ENCODE assay signal across 33 mouse cellular contexts in genomic region chr3:74601328-74602007, GRCm38 (mm10).
"Had no signal": no experiment of that assay in that cellular context is flagged by ENCODE, and none has a peak within 500 bp of the region (broad histone marks: within the 10 kb centered on the region; RNA-seq: fewer than 3 reads in every experiment).

No protein-coding gene starts in this region.

- H3K4me2 ChIP-seq: heart, embryonic 11.5 days; heart, embryonic 12.5 days; heart, embryonic 13.5 days; heart, embryonic 15.5 days; hindbrain, embryonic 12.5 days; hindbrain, embryonic 13.5 days; hindbrain, embryonic 14.5 days; hindbrain, embryonic 15.5 days; kidney, embryonic 15.5 days had no signal

- H3K9me3 ChIP-seq: heart, embryonic 10.5 days; heart, embryonic 13.5 days; heart, embryonic 15.5 days; hindbrain, embryonic 10.5 days; hindbrain, embryonic 12.5 days; hindbrain, embryonic 13.5 days; hindbrain, embryonic 15.5 days; kidney, embryonic 15.5 days had no signal

- ATAC-seq: hindbrain, embryonic 16.5 days; hindbrain, postnatal 0 days; inflammation-experienced regulatory T-cells, adult 6 months had no signal

- H3K36me3 ChIP-seq: heart, embryonic 10.5 days; heart, embryonic 12.5 days; heart, embryonic 13.5 days; heart, embryonic 15.5 days; hindbrain, embryonic 10.5 days; hindbrain, embryonic 12.5 days; hindbrain, embryonic 13.5 days; hindbrain, embryonic 15.5 days; kidney, embryonic 15.5 days had no signal

- H3K4me3 ChIP-seq: heart, adult 2 months; heart, embryonic 10.5 days; heart, embryonic 12.5 days; heart, embryonic 13.5 days; heart, embryonic 15.5 days; hindbrain, embryonic 10.5 days; hindbrain, embryonic 12.5 days; hindbrain, embryonic 13.5 days; hindbrain, embryonic 15.5 days; kidney, embryonic 15.5 days; layer of hippocampus, adult 2 months had no signal

- H3K27ac ChIP-seq: heart, adult 2 months; heart, embryonic 10.5 days; heart, embryonic 13.5 days; heart, embryonic 15.5 days; hindbrain, embryonic 10.5 days; hindbrain, embryonic 12.5 days; hindbrain, embryonic 13.5 days; hindbrain, embryonic 14.5 days; hindbrain, embryonic 15.5 days; hindbrain, postnatal 0 days; kidney, embryonic 15.5 days; kidney, postnatal 0 days; layer of hippocampus, adult 2 months had no signal

- H3K27me3 ChIP-seq: heart, embryonic 12.5 days; heart, embryonic 13.5 days; heart, embryonic 15.5 days; hindbrain, embryonic 12.5 days; hindbrain, embryonic 13.5 days; hindbrain, embryonic 15.5 days; kidney, embryonic 15.5 days had no signal

- H3K4me1 ChIP-seq: heart, embryonic 10.5 days; heart, embryonic 12.5 days; heart, embryonic 13.5 days; heart, embryonic 15.5 days; hindbrain, embryonic 10.5 days; hindbrain, embryonic 12.5 days; hindbrain, embryonic 13.5 days; hindbrain, embryonic 15.5 days; kidney, embryonic 15.5 days had no signal

- DNase-seq: heart, adult 2 months; heart, postnatal 10 days; heart, postnatal 14 days; heart, postnatal 36 days; heart, postnatal 4 days; kidney, adult 11 months; kidney, adult 18-20 months; kidney, adult 2 months; kidney, adult 8-10 months; kidney, adult 9 months; kidney, postnatal 10 days; kidney, postnatal 14 days; kidney, postnatal 25 days; kidney, postnatal 36 days; kidney, postnatal 4 days; layer of hippocampus, adult 9-11 months; layer of hippocampus, postnatal 36 days had no signal

- H3K9ac ChIP-seq: heart, embryonic 12.5 days; heart, embryonic 13.5 days; heart, embryonic 15.5 days; hindbrain, embryonic 12.5 days; hindbrain, embryonic 13.5 days; hindbrain, embryonic 14.5 days; hindbrain, embryonic 15.5 days; kidney, embryonic 15.5 days had no signal
